Mouse (Mus musculus) frontal cortex, adult 2 months (tissue): ENCODE measurements at regions not wholly inside any gene's neighbourhood (a gene's known extent, or its start where the extent isn't known, plus 50 kb on each side); places are given as distances from the start of the nearest gene placed in this dataset.
A peak's percentile ranks its signal among the peaks of the same experiment; 100 is the strongest.
"Not testable (repeated sequence)": the region's sequence is repeated elsewhere in the genome, so short reads cannot be mapped to it uniquely, and the experiment has no call there.

Experiments
- DNase-seq, 2 experiments: peaks; one replicate each; pipeline ENCODE4 v3.0.0; 2022; ENCODE audit warnings: low spot score in 1 of 2; ENCODE audit errors: extremely low spot score in 1 of 2

GRCm38 (mm10) chr13:16465317-16465716, 453.7 kb downstream of the Inhba start:
- DNase-seq = no peak

- no peak for DNase-seq
Measured at GRCm38 (mm10) chr13:16465812-16466211, 454.2 kb downstream of the Inhba start.

- no peak for DNase-seq
Measured at GRCm38 (mm10) chr13:16476515-16476914, 464.9 kb downstream of the Inhba start.

- DNase-seq = no peak
Measured at GRCm38 (mm10) chr13:16487292-16487691, 475.6 kb downstream of the Inhba start.

GRCm38 (mm10) chr13:16490680-16491079, 479.0 kb downstream of the Inhba start:
- DNase-seq = not testable (repeated sequence)

- DNase-seq = no peak
Measured at GRCm38 (mm10) chr13:16498052-16498451, 486.4 kb downstream of the Inhba start.

- DNase-seq = no peak
Measured at GRCm38 (mm10) chr13:16512876-16513275, 501.2 kb downstream of the Inhba start.

- no peak for DNase-seq
Measured at GRCm38 (mm10) chr13:16515195-16515594, 503.5 kb downstream of the Inhba start.

GRCm38 (mm10) chr13:16529036-16529435, 517.4 kb downstream of the Inhba start:
- DNase-seq = peak in 1 of 2 experiments; percentile 52

- DNase-seq = peak; percentile 15 to 63
Measured at GRCm38 (mm10) chr13:16543771-16544170, 532.1 kb downstream of the Inhba start.

GRCm38 (mm10) chr13:16550060-16550459, 538.4 kb downstream of the Inhba start:
- DNase-seq = no peak

- no peak for DNase-seq
Measured at GRCm38 (mm10) chr13:16564988-16565387, 553.3 kb downstream of the Inhba start.

- DNase-seq = peak; percentile 7 to 23
Measured at GRCm38 (mm10) chr13:16574069-16574468, 562.4 kb downstream of the Inhba start.

- DNase-seq = no peak
Measured at GRCm38 (mm10) chr13:16586286-16586685, 574.6 kb downstream of the Inhba start.

GRCm38 (mm10) chr13:16619755-16620154, 608.1 kb downstream of the Inhba start:
- DNase-seq = no peak

- DNase-seq = no peak
Measured at GRCm38 (mm10) chr13:16626584-16626983, 614.9 kb downstream of the Inhba start.

- DNase-seq = no peak
Measured at GRCm38 (mm10) chr13:16633445-16634092, 621.9 kb downstream of the Inhba start.

- DNase-seq = no peak
Measured at GRCm38 (mm10) chr13:16636251-16636650, 624.6 kb downstream of the Inhba start.

GRCm38 (mm10) chr13:16641611-16642449, 630.2 kb downstream of the Inhba start:
- DNase-seq = peak in 1 of 2 experiments; percentile 36

- peak; percentile 22 to 37 for DNase-seq
Measured at GRCm38 (mm10) chr13:16642450-16642994, 630.9 kb downstream of the Inhba start.

GRCm38 (mm10) chr13:16645311-16645710, 633.7 kb downstream of the Inhba start:
- DNase-seq = peak in 1 of 2 experiments; percentile 19
